Mouse (Mus musculus): ENCODE results near the gene D630003M21Rik. TPM values are rescaled to one million over a fixed set of nuclear protein-coding genes. Genes with fewer than 3 reads are reported as not detected.

The D630003M21Rik gene
- polyA plus RNA-seq, 1 experiment from 2014 or later: 3.1 TPM

DNA sequence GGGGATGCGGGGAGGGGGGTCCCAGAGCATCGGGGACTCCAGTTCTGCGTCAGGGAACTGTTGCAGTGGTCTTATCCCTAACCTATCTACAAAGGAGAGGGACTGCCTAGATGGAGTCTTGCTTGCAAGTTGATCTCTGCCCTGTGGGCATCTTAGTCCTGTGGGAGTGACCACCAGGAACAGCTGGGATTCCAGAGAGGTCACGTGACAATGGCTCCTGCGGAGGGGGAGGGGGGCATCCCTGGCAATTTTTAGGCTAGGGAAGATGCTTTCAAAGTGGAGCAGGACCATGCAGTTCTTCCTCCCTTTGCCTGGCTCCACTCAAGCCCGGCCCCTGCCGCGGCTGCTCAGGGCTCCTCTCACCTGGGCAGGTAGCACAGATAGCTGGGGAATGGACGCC is 19.2 kb downstream of the D630003M21Rik start:
- no peaks in the 10 kb centered on the region for H3K9me3 ChIP-seq
- peak overlapping the region; percentile 20; the same call in 1 of the 2 replicates for H3K27ac ChIP-seq (replicated peaks)
- DNase-seq (ENCODE audit: low spot score): peak; percentile 62
- H3K4me1 ChIP-seq: peaks cover 29% of the 10 kb centered on the region
- WGBS: 41% methylated on average over 9 of the region's 9 CpGs
- peaks cover 6% of the 10 kb centered on the region; the same call in 1 of the 2 replicates for H3K27me3 ChIP-seq (replicated peaks; ENCODE audit: low read depth, poor library complexity, severe bottlenecking)
- no peaks in the 10 kb centered on the region for H3K36me3 ChIP-seq (replicated peaks)
- H3K4me3 ChIP-seq: peak overlapping the region; percentile 4; the same call in 1 of the 2 replicates

DNA sequence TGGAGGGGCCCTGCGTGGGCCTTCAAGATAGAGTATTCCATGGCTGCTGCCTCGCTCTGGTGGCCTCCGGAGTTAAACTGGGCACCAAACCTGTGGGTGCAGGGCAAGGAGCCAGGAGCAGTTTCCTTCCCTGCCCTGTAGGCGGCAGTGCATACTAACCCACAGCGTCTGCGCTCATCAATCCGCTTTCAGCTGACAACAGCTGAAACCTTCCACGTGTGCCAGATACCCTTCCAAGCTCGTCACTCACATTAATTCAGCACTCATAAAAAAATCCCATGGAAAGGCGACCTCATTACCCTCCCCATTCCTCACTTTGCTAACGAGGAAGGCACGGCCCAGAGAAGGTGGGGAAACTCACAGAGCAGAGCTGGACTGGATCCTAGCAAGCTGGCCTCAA is 21.2 kb downstream of the D630003M21Rik start:
- H3K27me3 ChIP-seq (replicated peaks; ENCODE audit: low read depth, poor library complexity, severe bottlenecking): peaks cover 6% of the 10 kb centered on the region; the same call in 1 of the 2 replicates
- H3K36me3 ChIP-seq (replicated peaks): no peaks in the 10 kb centered on the region
- H3K4me1 ChIP-seq: peaks cover 27% of the 10 kb centered on the region
- WGBS: 11% methylated on average over 12 of the region's 12 CpGs
- H3K27ac ChIP-seq (replicated peaks): no peak overlapping the region
- H3K9me3 ChIP-seq: no peaks in the 10 kb centered on the region
- no peak overlapping the region for H3K4me3 ChIP-seq
- DNase-seq (ENCODE audit: low spot score): peak; percentile 74

- DNase-seq (ENCODE audit: low spot score): peak; percentile 86
- no peak overlapping the region for H3K4me3 ChIP-seq
- H3K27me3 ChIP-seq (replicated peaks; ENCODE audit: low read depth, poor library complexity, severe bottlenecking): peaks cover 6% of the 10 kb centered on the region; the same call in 1 of the 2 replicates
- H3K9me3 ChIP-seq: no peaks in the 10 kb centered on the region
- 11% methylated on average over 7 of the region's 7 CpGs for WGBS
- H3K27ac ChIP-seq (replicated peaks): no peak overlapping the region
- no peaks in the 10 kb centered on the region for H3K36me3 ChIP-seq (replicated peaks)
- H3K4me1 ChIP-seq: peaks cover 6% of the 10 kb centered on the region
Observed at GRCm38 (mm10) chr2:158204114-158204513, 24.9 kb downstream of the D630003M21Rik start.

GRCm38 (mm10) chr2:158203686-158204085 is 25.3 kb downstream of the D630003M21Rik start:
- Histone ChIP-seq H3K36me3 (replicated peaks) (no peaks in the 10 kb centered on the region), H3K27ac (replicated peaks) (no peak overlapping the region)
- WGBS: 78% methylated on average over 4 of the region's 4 CpGs

GRCm38 (mm10) chr2:158199281-158199680 is 29.7 kb downstream of the D630003M21Rik start:
- Histone ChIP-seq H3K27ac (replicated peaks) (no peak overlapping the region), H3K4me3 (no peak overlapping the region), H3K4me1 (peaks cover 17% of the 10 kb centered on the region), H3K27me3 (replicated peaks; ENCODE audit: low read depth, poor library complexity, severe bottlenecking) (no peaks in the 10 kb centered on the region; the same call in 1 of the 2 replicates), H3K36me3 (replicated peaks) (0 out of 2 replicates have a peak, but pooled peaks cover 3% of the 10 kb centered on the region), H3K9me3 (no peaks in the 10 kb centered on the region)
- 60% methylated on average over 3 of the region's 3 CpGs for WGBS
- no peak for DNase-seq (ENCODE audit: low spot score)

More at GRCm38 (mm10) chr2:158203686-158204085, 25.3 kb downstream of the D630003M21Rik start:
- no peak overlapping the region for H3K4me3 ChIP-seq
- DNase-seq (ENCODE audit: low spot score): no peak
- H3K27me3 ChIP-seq (replicated peaks; ENCODE audit: low read depth, poor library complexity, severe bottlenecking): peaks cover 6% of the 10 kb centered on the region; the same call in 1 of the 2 replicates
- H3K4me1 ChIP-seq: peaks cover 9% of the 10 kb centered on the region
- no peaks in the 10 kb centered on the region for H3K9me3 ChIP-seq

DNA sequence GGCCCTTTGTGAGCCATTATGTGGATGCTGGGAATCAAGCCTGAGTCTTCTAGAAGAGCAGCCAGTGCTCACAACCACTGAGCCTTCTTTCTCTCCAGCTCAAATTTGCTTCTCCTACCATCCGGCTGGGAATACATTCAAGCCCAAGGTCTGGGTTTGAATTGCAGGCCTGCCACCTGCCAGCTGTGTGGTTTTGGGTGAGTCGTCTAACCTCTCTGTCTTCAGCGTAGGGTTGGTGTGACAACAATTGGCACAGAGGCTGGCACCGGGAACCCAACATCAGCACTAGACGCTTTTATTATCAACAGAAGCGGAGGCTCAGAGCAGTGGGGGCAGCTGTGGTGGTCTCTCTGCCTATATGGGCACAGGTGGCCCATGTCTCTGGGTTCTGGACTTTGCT is 30.2 kb downstream of the D630003M21Rik start:
- Histone ChIP-seq H3K27ac (replicated peaks) (no peak overlapping the region), H3K4me1 (peaks cover 21% of the 10 kb centered on the region), H3K27me3 (replicated peaks; ENCODE audit: low read depth, poor library complexity, severe bottlenecking) (no peaks in the 10 kb centered on the region; the same call in 1 of the 2 replicates), H3K36me3 (replicated peaks) (0 out of 2 replicates have a peak, but pooled peaks cover 3% of the 10 kb centered on the region), H3K9me3 (no peaks in the 10 kb centered on the region), H3K4me3 (no peak overlapping the region)
- WGBS: 89% methylated on average over 6 of the region's 6 CpGs
- DNase-seq (ENCODE audit: low spot score): no peak

DNA sequence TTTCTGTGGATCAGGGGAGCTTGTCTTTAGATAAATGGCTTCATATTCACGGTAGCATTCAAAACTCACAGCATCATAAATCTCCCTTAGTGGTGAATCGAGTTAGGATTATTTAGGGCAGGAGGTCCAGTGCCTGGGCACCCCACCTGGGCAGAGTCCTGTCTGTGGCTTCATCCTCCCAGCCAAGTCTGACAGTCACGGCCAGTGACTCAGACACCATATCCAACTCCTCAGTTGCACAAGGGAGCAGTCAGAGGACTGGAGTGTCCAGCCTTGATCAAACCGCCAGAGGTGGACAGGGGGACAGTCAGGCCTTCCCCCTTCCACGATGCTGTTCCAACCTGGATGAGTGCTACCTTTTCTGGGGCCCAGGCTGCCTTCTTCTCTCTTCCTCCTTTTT is 31.1 kb downstream of the D630003M21Rik start:
- Histone ChIP-seq H3K4me1 (peaks cover 29% of the 10 kb centered on the region), H3K36me3 (replicated peaks) (0 out of 2 replicates have a peak, but pooled peaks cover 3% of the 10 kb centered on the region), H3K4me3 (no peak overlapping the region), H3K9me3 (no peaks in the 10 kb centered on the region), H3K27me3 (replicated peaks; ENCODE audit: low read depth, poor library complexity, severe bottlenecking) (peaks cover 2% of the 10 kb centered on the region; the same call in 1 of the 2 replicates), H3K27ac (replicated peaks) (no peak overlapping the region)
- no peak for DNase-seq (ENCODE audit: low spot score)
- 85% methylated on average over 5 of the region's 5 CpGs for whole genome bisulfite sequencing

GRCm38 (mm10) chr2:158194945-158195640 is 33.9 kb downstream of the D630003M21Rik start:
- Histone ChIP-seq H3K27ac (replicated peaks) (peak overlapping the region; percentile 41), H3K36me3 (replicated peaks) (0 out of 2 replicates have a peak, but pooled peaks cover 3% of the 10 kb centered on the region), H3K27me3 (replicated peaks; ENCODE audit: low read depth, poor library complexity, severe bottlenecking) (peaks cover 2% of the 10 kb centered on the region), H3K4me3 (no peak overlapping the region), H3K4me1 (peaks cover 29% of the 10 kb centered on the region), H3K9me3 (no peaks in the 10 kb centered on the region)
- 19% methylated on average over 10 of the region's 10 CpGs for WGBS
- peak; percentile 64 for DNase-seq (ENCODE audit: low spot score)

DNA sequence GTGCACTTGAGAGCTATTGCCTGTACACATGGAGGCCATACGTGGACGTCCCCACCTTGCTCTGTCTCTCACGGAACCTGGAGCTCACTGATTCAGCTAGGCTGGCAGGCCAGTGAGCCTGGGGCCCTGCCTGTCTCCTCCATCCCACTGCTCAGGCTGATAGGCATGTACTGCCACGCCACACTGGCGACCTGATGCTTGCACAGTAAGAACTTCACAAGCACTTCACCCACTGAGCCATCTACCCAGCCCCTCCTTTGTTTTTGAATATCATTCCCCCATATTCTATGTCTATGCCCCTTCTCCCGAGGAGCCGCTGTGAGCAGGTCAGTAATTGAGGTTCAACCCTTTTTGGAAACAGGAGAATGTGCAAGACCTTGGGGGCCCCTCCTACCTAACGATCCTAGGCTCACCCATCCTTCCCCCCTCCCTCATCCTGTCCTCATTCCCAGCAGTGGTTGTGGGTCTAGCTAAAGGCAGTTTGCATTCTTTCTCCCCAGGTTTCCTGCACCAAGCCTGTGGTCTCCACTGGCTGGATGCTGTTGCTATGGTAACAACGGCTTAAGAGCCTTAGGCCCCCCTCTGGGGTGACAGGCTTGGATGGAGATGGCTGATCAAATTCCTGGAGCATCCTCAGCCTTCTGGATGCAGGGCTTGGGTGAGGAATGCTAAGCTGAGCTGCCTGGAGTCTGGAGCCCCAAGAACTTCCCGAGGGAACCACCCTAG is 35.2 kb downstream of the D630003M21Rik start:
- H3K36me3 ChIP-seq (replicated peaks): 0 out of 2 replicates have a peak, but pooled peaks cover 3% of the 10 kb centered on the region
- no peak overlapping the region; the same call in 1 of the 2 replicates for H3K27ac ChIP-seq (replicated peaks)
- no peak overlapping the region for H3K4me3 ChIP-seq
- DNase-seq (ENCODE audit: low spot score): no peak
- peaks cover 2% of the 10 kb centered on the region for H3K27me3 ChIP-seq (replicated peaks; ENCODE audit: low read depth, poor library complexity, severe bottlenecking)
- WGBS: 29% methylated on average over 10 of the region's 10 CpGs
- no peaks in the 10 kb centered on the region for H3K9me3 ChIP-seq
- H3K4me1 ChIP-seq: peaks cover 23% of the 10 kb centered on the region

DNA sequence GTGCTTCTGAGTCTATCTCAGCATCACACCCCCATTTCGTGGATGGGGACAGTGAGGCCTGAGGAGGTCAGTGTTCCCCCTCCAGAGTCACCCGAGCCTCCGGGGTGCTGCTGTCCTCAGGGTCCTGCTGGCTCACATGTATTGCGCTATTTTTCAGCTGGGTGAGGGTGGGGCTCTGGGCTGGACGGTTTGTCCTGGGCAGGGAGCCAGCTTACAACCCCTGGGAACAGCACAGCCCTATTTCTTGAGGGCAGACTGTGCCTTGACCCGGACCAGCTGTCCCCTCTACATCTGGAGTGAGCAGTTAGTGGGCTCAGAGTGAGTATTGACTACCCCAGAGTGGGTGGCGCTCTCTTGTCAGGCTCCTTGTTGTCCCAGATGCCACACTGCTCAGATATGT is 37.9 kb downstream of the D630003M21Rik start:
- WGBS: 82% methylated on average over 7 of the region's 7 CpGs
- Histone ChIP-seq H3K36me3 (replicated peaks) (0 out of 2 replicates have a peak, but pooled peaks cover 3% of the 10 kb centered on the region), H3K27ac (replicated peaks) (no peak overlapping the region; the same call in 1 of the 2 replicates), H3K27me3 (replicated peaks; ENCODE audit: low read depth, poor library complexity, severe bottlenecking) (peaks cover 2% of the 10 kb centered on the region), H3K9me3 (no peaks in the 10 kb centered on the region), H3K4me1 (peaks cover 30% of the 10 kb centered on the region), H3K4me3 (no peak overlapping the region)
- no peak for DNase-seq (ENCODE audit: low spot score)

GRCm38 (mm10) chr2:158189451-158189850 is 39.6 kb downstream of the D630003M21Rik start:
- no peaks in the 10 kb centered on the region for H3K9me3 ChIP-seq
- H3K4me1 ChIP-seq: peaks cover 21% of the 10 kb centered on the region
- H3K36me3 ChIP-seq (replicated peaks): no peaks in the 10 kb centered on the region
- no peak overlapping the region for H3K4me3 ChIP-seq
- WGBS: 79% methylated on average over 11 of the region's 11 CpGs
- peaks cover 2% of the 10 kb centered on the region for H3K27me3 ChIP-seq (replicated peaks; ENCODE audit: low read depth, poor library complexity, severe bottlenecking)
- no peak for DNase-seq (ENCODE audit: low spot score)
- H3K27ac ChIP-seq (replicated peaks): no peak overlapping the region

GRCm38 (mm10) chr2:158186206-158186871 is 42.7 kb downstream of the D630003M21Rik start:
- no peak overlapping the region for H3K27ac ChIP-seq (replicated peaks)
- no peaks in the 10 kb centered on the region for H3K36me3 ChIP-seq (replicated peaks)
- WGBS: 73% methylated on average over 11 of the region's 11 CpGs

More at GRCm38 (mm10) chr2:158186206-158186871, 42.7 kb downstream of the D630003M21Rik start:
- H3K9me3 ChIP-seq: no peaks in the 10 kb centered on the region
- 0 out of 2 replicates have a peak, but pooled peaks cover 7% of the 10 kb centered on the region for H3K4me1 ChIP-seq
- no peak for DNase-seq (ENCODE audit: low spot score)
- no peak overlapping the region for H3K4me3 ChIP-seq
- H3K27me3 ChIP-seq (replicated peaks; ENCODE audit: low read depth, poor library complexity, severe bottlenecking): 0 out of 2 replicates have a peak, but pooled peaks cover 4% of the 10 kb centered on the region
